Mouse (Mus musculus): Measurements from ENCODE around the gene Ankrd13d. TPM values are rescaled to one million over a fixed set of nuclear protein-coding genes. Genes with fewer than 3 reads are reported as not detected.
"Not testable (repeated sequence)": the region's sequence is repeated elsewhere in the genome, so short reads cannot be mapped to it uniquely, and the experiment has no call there.

Gene Ankrd13d
- total RNA-seq, 2 experiments from 2014 or later = 2.4 to 2.8 TPM

DNA sequence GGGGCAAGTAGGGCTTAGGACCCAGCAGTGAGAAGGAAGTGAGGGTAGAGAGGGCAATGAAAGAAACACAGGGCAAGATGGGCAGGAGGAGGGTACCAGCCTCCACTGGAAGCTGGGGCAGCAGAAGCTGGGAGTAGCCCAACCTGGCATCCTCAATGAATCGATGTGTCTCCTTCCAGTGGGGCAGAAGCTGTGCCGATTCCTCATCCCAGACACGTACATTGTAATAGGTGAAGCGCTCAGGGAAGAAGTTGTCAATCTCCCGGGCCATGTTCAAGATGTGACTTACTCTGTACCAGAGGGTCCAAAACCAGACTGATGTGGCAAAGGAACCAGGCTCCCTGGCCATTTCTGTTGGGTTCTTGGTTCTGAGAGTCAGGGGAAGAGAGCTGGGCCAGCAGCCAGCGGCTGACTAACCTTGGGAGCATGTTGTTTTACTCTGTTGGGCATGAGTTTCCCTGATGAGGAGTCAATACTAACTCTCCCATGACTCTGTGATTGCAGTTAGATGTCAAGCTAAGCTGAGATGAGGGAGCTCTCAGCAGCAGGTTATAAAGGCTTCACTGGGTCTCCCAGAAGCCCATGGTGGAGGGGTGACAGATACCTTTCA lies 18.7 kb downstream of the Ankrd13d start:
- DNase-seq = peak; percentile 46 to 67

GRCm38 (mm10) chr19:4263702-4264101 lies 19.2 kb downstream of the Ankrd13d start:
- DNase-seq = no peak

GRCm38 (mm10) chr19:4262756-4263155 lies 20.2 kb downstream of the Ankrd13d start:
- DNase-seq = no peak

DNA sequence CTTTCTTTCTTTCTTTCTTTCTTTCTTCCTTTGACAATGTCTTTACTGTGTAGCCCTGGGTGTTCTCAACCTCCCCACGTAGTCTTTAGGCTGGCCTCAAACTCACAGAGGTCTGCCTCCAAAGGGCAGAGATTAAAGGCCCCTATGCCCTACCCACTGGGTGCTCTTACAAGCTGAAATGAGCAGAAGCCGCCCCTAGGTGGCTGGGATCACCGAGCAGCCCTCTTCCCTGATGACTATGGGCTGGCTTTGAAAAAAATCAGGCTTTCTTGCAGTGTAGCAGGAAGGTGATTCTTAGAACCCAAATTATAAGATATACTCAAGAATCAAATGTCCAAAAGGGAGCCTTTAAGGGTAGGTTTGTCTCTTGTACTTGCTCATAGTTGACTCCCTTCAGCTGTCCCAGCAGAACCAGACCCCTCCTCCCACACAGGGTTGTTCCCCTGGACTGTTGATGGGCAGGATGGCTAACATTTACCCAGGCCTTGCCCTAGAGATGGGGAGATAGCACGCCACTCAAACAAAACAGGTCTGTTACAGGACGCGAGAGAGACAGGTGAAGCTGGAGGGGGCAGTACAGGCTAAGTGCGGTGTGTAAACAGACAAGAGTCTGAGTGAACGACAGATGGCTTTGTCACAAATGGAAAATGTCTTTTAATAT lies 21.8 kb downstream of the Ankrd13d start:
- DNase-seq = no peak

GRCm38 (mm10) chr19:4257897-4258252 lies 25.1 kb downstream of the Ankrd13d start:
- peak in 1 of 2 experiments; percentile 19 for DNase-seq

DNA sequence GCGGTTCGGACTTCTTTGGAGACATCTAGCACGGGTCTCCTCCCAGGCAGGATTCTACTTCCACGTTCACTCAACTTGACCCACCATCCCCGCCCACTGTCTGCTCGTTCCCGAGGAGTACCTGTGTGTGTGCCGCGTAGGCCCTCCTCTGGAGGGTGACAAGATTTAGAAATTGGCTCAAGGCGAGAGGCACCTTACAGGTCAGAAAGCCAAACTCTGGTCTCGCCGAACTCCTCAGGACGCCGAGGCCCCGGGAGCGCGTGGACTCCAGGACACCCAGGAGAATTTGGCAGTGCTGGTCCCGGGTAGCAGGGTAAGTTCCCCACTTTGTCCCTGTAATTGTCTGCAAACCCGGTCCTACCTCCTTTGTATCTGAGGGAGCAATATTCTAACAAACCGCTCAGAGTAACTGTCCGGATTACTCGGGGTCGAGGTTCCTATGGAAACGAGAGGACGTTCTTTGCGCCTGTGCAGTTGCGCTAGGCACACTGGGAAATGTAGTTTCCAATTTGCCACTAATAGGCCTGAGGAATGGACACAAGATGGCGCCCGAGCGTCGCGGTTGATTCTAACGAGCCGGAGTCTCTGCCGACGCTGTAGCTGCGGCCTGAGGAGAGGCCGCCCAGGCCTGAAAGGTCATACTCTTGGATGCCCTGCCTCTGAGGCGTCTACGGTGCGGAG lies 25.6 kb downstream of the Ankrd13d start:
- peak; percentile 92 to 93 for DNase-seq

DNA sequence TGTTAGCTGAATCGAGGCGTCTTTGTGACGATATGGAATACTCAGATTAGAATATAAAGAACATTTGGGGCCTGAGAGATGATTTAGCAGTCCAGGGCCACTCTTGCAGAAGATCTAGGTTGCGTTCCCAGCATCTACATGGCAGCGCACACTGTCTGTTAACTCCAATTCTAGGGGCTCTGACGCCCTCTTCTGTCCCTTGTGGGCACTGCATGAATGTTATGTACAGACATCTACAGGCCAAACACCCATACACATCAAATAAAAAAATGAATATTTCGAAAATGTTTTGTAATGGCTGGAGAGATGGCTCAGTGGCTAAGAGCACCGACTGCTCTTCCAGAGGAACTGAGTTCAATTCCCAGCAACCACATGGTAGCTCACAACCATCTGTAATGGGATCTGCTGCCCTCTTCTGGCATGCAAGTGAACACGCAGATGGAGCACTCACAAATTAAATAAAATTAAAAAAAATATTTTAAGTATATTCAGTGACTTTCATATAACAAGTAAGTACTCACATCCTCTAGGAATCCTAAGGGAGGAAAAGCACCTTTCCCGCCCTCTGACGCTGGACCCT lies 27.3 kb downstream of the Ankrd13d start:
- no peak for DNase-seq

DNA sequence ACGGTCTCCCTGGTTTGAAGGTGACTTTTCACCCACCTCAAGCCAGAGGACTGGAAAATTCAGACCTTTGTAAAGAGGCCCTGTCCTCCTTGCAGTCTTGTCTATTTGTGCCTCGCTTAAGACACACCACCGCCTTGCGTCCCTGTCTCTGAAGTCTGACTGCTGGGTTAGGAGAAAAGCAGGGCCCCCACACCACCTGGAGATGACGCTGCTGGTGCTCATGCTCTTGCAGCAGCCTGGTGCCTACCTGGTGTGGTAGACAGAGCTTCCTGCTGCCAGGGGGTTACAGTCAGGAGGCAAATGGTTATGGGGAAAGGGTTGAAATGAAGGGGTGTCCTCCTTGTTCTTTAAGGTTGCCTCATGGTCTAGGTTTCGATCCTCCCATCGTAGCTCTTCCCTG lies 28.7 kb downstream of the Ankrd13d start:
- DNase-seq = no peak

GRCm38 (mm10) chr19:4248683-4249082 lies 34.3 kb downstream of the Ankrd13d start:
- not testable (repeated sequence) for DNase-seq

GRCm38 (mm10) chr19:4247010-4247409 lies 35.9 kb downstream of the Ankrd13d start:
- DNase-seq = no peak

DNA sequence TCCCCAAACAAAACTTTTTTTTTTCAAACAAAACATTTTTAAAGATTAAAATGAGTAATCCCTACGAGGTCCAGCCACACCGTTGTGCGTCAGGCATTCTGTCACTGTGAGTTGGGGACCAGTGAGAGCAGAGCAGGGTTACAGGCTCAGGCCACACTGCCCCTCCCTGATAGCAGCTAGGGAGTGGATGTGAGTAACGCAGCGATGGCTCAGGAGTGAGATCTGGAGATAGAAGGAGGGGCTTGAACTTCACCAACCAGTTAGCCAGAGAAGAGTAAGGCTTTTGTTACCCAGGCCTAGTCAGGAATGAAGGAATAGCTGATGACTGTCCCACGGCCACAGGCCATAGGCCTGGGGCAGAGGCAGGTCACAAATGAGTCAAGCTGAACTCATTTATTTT lies 38.2 kb downstream of the Ankrd13d start:
- no peak for DNase-seq

DNA sequence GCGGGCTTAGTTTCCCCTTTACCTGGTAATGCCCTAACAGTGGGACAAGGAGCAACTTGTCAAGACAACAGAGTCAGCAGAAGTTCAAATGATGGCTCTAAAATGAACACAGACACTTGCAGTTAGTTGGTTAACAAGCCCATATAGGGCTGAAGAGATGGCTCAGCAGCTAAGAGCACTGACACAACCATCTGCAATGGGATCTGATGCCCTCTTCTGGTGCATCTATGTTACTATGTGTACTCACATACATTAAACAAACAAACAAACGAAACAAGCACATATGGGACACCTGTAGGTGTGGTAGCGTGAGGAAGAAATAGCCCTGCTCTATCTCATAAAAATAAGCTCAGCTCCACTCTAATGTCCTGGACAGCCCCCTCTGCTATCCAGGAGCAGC lies 40.5 kb downstream of the Ankrd13d start:
- no peak for DNase-seq

DNA sequence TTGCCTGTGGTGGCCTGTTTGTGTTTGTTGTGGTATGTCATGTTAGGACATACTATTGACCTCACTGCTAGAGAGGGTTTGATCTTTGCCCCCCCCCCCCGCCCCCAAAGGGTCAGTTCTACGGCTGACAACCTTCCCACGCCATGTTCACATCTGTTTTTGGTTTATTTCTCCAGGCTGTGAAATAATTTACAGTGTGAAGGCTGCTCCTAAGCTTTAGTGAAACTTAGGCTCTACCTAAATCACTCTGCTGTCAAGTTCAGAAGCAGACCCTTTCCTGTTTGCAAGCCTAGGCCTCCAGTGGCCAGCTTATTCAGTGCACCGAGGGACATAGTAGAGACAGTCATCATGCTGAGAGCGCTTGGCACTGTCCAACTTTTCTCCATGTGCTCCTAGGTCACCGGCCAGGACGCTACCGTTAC lies 42.7 kb downstream of the Ankrd13d start:
- DNase-seq = no peak

DNA sequence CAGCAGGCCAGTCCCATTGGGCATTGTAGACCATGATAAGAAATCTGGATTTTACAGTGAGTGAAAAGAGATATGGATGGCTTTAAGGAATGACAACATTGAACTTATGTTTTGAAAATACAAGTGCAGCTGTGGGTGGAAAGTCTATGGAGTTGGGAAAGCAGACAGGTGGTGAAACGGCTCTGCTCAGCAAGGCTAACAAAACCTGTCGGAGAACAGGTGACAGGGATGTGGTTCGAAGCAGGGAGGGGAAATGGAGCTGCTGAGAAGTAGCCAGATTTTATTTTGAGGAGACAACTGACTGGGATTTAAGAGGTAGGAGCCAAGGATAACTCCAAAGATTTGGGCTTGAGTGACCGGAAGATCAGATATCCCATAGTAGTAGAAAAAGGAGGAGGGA lies 48.4 kb downstream of the Ankrd13d start:
- no peak for DNase-seq

GRCm38 (mm10) chr19:4232651-4233050 lies 50.3 kb downstream of the Ankrd13d start:
- no peak for DNase-seq

- no peak for DNase-seq
These were observed 50.8 kb downstream of the Ankrd13d start for GRCm38 (mm10) chr19:4232186-4232572.

DNA sequence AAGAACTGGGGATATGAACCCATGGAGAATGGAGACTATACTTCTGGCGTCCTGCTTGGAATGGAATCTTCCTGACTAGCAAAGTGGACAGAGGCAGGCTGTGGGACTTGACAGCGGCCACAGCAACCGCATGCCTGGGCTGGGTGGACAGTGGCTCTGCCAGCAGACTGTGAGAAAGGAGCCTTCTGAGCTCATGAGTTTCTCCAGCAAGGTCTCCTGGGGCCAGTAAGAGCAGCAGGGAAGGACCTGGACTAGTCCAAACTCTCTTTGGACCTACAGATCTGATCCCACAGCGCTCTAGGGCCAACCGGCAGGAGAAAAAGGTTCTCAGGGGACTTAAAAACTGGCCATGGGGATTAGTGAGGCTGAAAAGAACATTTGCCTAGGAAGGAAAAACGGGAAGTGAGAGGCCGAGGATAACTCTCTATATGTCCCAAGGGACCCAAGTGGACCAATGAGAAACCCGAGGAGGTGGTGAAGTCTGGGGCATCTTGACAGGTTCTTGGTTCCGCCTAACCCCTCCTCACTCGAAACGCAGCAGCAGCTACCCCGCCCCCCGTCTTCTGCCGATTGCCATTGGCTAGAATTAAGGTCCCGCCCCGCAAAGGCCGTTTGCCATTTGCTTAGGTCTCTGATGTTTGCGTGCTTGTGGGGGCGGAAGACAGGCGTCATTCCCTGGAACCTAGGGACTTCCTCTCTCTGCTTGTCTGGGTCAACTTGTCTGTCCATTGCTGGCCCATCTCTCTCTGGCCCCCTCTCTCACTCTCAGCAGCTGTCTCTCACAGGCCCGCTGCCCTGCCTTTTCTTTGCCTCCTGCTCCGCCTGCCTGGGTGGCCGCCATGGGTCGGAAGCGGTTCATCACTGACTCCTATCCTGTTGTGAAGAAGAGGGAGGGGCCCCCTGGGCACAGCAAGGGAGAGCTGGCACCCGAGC lies 51.4 kb downstream of the Ankrd13d start, which contains the start of gene Pold4:
Pold4 (plus strand) TSS at position 647 of the 933 bp plus-strand sequence.
- peak; percentile 96 to 99 for DNase-seq

DNA sequence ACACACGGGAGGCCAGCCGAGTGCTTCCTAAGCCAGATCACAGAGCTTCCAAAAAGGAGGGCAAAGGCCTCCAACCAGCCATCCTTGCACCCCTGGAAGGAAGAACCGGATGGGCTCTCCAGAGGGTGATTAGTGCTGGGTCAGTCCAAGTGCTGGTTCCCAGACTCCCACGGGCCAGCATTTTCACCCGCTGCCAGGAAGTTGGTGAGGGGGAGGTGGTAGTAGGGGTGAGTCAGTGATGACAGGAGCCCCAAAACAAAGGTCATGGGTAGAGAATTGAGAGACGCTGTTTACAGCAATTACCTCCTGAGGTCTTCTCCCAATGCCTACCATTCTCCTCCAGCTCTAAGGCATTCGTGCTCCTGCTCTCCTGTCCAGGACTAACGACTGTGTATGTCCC lies 52.5 kb downstream of the Ankrd13d start:
- peak; percentile 78 to 80 for DNase-seq

GRCm38 (mm10) chr19:4229451-4230076 lies 53.4 kb downstream of the Ankrd13d start:
- no peak for DNase-seq

GRCm38 (mm10) chr19:4228891-4229290 lies 54.0 kb downstream of the Ankrd13d start:
- DNase-seq = no peak

- peak; percentile 72 to 78 for DNase-seq
These were observed 54.9 kb downstream of the Ankrd13d start for GRCm38 (mm10) chr19:4227894-4228678.
